Mouse (Mus musculus): ENCODE results near the gene Maff.

Gene Maff

GRCm38 (mm10) chr15:79394842-79395241 lies 48.4 kb downstream of the Maff start:
- no peak for DNase-seq (ENCODE audit: low spot score in 2 of 2)

- DNase-seq (ENCODE audit: low spot score in 2 of 2): no peak
Measured at GRCm38 (mm10) chr15:79395281-79395680, 48.9 kb downstream of the Maff start.

GRCm38 (mm10) chr15:79396736-79397135 lies 50.3 kb downstream of the Maff start:
- peak; percentile 81 to 85 for DNase-seq (ENCODE audit: low spot score in 2 of 2)

GRCm38 (mm10) chr15:79399231-79400052 lies 53.0 kb downstream of the Maff start:
- DNase-seq (ENCODE audit: low spot score in 2 of 2): no peak

- DNase-seq (ENCODE audit: low spot score in 2 of 2): no peak
Measured at GRCm38 (mm10) chr15:79400134-79400974, 53.9 kb downstream of the Maff start.

- peak; percentile 54 to 64 for DNase-seq (ENCODE audit: low spot score in 2 of 2)
Measured at GRCm38 (mm10) chr15:79400975-79401365, 54.5 kb downstream of the Maff start.

- DNase-seq (ENCODE audit: low spot score in 2 of 2): no peak
Measured at GRCm38 (mm10) chr15:79402176-79402575, 55.8 kb downstream of the Maff start.

- DNase-seq (ENCODE audit: low spot score in 2 of 2): peak; percentile 89 to 91
Measured at GRCm38 (mm10) chr15:79402836-79403762, 56.7 kb downstream of the Maff start, which contains the start of gene Tmem184b. TSS of gene Tmem184b (minus strand) at chr15:79403569.

GRCm38 (mm10) chr15:79403763-79404210 lies 57.4 kb downstream of the Maff start:
- DNase-seq (ENCODE audit: low spot score in 2 of 2): no peak

GRCm38 (mm10) chr15:79404277-79404676 lies 57.9 kb downstream of the Maff start:
- DNase-seq (ENCODE audit: low spot score in 2 of 2): no peak

GRCm38 (mm10) chr15:79406564-79406963 lies 60.1 kb downstream of the Maff start:
- no peak for DNase-seq (ENCODE audit: low spot score in 2 of 2)

All from heart, adult 9 months (tissue).